8 mouse cellular contexts compared by ENCODE assay signal in the genomic region with DNA sequence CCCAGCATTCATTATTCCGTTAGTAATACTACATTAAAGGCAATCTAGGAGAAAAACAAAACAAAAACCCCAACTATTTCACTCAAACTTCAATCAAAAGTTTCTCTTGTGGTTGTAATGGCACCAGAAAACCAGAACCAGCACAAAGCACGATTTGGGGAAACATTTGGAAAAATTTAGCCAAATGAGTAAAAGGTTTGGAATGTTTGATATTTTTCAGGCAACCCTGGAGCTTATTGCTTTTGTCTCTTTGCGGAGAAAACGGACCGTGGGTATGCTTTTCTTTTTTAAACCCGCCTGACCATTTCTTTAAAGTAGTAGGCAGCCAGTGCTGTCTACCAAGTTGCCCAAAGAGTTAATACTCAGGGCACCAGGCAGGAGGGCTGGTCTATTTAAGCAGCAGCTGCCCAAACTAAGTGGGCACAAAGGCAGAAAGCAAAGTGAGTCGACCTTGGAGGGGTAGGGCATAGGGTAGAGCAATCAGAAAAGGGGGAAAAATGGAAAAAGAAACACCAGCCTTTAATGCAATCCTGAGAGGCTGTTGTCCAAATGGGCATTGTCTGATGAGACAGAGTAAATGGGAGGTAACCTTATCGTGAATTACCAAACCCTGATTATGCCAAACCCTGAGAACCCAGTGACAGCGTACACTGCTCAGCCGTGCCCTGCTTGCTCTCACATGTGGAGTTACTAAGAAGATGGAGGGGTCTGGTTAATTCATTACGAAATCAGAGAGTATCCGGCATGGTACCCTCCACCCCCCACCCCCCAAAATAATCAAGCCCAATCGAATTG.
A peak's percentile ranks its signal among the peaks of the same experiment; 100 is the strongest.
DNase-seq lines count a peak whose midpoint lies in the region; ATAC-seq and TF ChIP-seq lines count a peak whose summit lies in the region.

No protein-coding gene starts in this region.

- peak overlapping the region; percentile 72 for H3K4me3 ChIP-seq in lung, postnatal 0 days (ENCODE audit: low read depth, low read length)
- peak overlapping the region; percentile 56 for H3K4me3 ChIP-seq in forebrain, embryonic 16.5 days (replicated peaks; ENCODE audit: low read length)
- H3K4me3 ChIP-seq in liver, embryonic 11.5 days (ENCODE audit: low read depth, low read length): peak overlapping the region; percentile 52
- peak overlapping the region; percentile 69 for H3K4me3 ChIP-seq in stomach, embryonic 15.5 days (replicated peaks)

- H3K4me2 ChIP-seq in lung, postnatal 0 days (replicated peaks; ENCODE audit: low read depth, low read length): peak overlapping the region; percentile 72
- peak overlapping the region; percentile 91 for H3K4me2 ChIP-seq in forebrain, embryonic 16.5 days (ENCODE audit: low read length)
- H3K4me2 ChIP-seq in liver, embryonic 11.5 days: peak overlapping the region; percentile 64
- H3K4me2 ChIP-seq in stomach, embryonic 15.5 days: peak overlapping the region; percentile 64

- ATAC-seq in lung, postnatal 0 days: no peak
- ATAC-seq in forebrain, embryonic 16.5 days: peak; percentile 31; the same call in 1 of the 2 replicates
- ATAC-seq in liver, embryonic 11.5 days (replicated peaks; ENCODE audit: low FRiP score): no peak
- ATAC-seq in stomach, embryonic 15.5 days (ENCODE audit: insufficient read depth, low FRiP score, low read depth): no peak

- peak overlapping the region; percentile 76 for H3K9ac ChIP-seq in lung, postnatal 0 days (replicated peaks; ENCODE audit: low read depth)
- H3K9ac ChIP-seq in forebrain, embryonic 16.5 days (replicated peaks; ENCODE audit: low read depth, low read length): peak overlapping the region; percentile 31
- peak overlapping the region; percentile 58 for H3K9ac ChIP-seq in liver, embryonic 11.5 days (ENCODE audit: low read depth, low read length)
- peak overlapping the region; percentile 66; the same call in 1 of the 2 replicates for H3K9ac ChIP-seq in stomach, embryonic 15.5 days

- peak; percentile 58 for DNase-seq in lung, postnatal 0 days (ENCODE audit: low spot score)
- no peak for DNase-seq in lung, postnatal 36 days
- DNase-seq in liver, embryonic 11.5 days (ENCODE audit: low spot score): no peak
- no peak for DNase-seq in left cerebral cortex, adult 8-10 months (ENCODE audit: low spot score in 2 of 2)
- DNase-seq in gastrocnemius, postnatal 4 days (ENCODE audit: low spot score in 2 of 2): no peak
- DNase-seq in cerebellum, postnatal 14 days: no peak

- WGBS in lung, postnatal 0 days: 22% methylated on average over 13 of the region's 13 CpGs
- 23% methylated on average over 13 of the region's 13 CpGs for WGBS in forebrain, embryonic 16.5 days
- WGBS in liver, embryonic 11.5 days: 48% methylated on average over 13 of the region's 13 CpGs
- WGBS in stomach, embryonic 15.5 days: 24% methylated on average over 13 of the region's 13 CpGs

- H3K9me3 ChIP-seq in lung, postnatal 0 days (ENCODE audit: low read length): no peaks in the 10 kb centered on the region
- no peaks in the 10 kb centered on the region for H3K9me3 ChIP-seq in forebrain, embryonic 16.5 days (ENCODE audit: control insufficient read depth, low read length)
- H3K9me3 ChIP-seq in liver, embryonic 11.5 days (ENCODE audit: control insufficient read depth, low read length): no peaks in the 10 kb centered on the region
- no peaks in the 10 kb centered on the region for H3K9me3 ChIP-seq in stomach, embryonic 15.5 days

- TF ChIP-seq EP300 in lung, postnatal 0 days (IDR thresholded peaks at IDR 0.05): no peak

- peak overlapping the region; percentile 85 for H3K27ac ChIP-seq in lung, postnatal 0 days (ENCODE audit: low read length)
- H3K27ac ChIP-seq in forebrain, embryonic 16.5 days (ENCODE audit: low read length): no peak overlapping the region
- no peak overlapping the region; the same call in 1 of the 2 replicates for H3K27ac ChIP-seq in liver, embryonic 11.5 days (ENCODE audit: low read depth, low read length)
- H3K27ac ChIP-seq in stomach, embryonic 15.5 days: peak overlapping the region; percentile 87

- peaks cover 7% of the 10 kb centered on the region; the same call in 1 of the 2 replicates for H3K4me1 ChIP-seq in lung, postnatal 0 days (ENCODE audit: insufficient read depth, low read depth, low read length)
- peaks cover 20% of the 10 kb centered on the region for H3K4me1 ChIP-seq in forebrain, embryonic 16.5 days (replicated peaks; ENCODE audit: control insufficient read depth, insufficient read depth, low read length)
- peaks cover 6% of the 10 kb centered on the region; the same call in 1 of the 2 replicates for H3K4me1 ChIP-seq in liver, embryonic 11.5 days (replicated peaks; ENCODE audit: control insufficient read depth, insufficient read depth, low read length)
- peaks cover 22% of the 10 kb centered on the region for H3K4me1 ChIP-seq in stomach, embryonic 15.5 days

- no peaks in the 10 kb centered on the region for H3K27me3 ChIP-seq in lung, postnatal 0 days (replicated peaks; ENCODE audit: insufficient read depth, low read length)
- peaks cover 2% of the 10 kb centered on the region; the same call in 1 of the 2 replicates for H3K27me3 ChIP-seq in forebrain, embryonic 16.5 days (replicated peaks; ENCODE audit: control insufficient read depth, insufficient read depth, low read length)
- H3K27me3 ChIP-seq in liver, embryonic 11.5 days (replicated peaks; ENCODE audit: control insufficient read depth, insufficient read depth, low read length): no peaks in the 10 kb centered on the region
- no peaks in the 10 kb centered on the region for H3K27me3 ChIP-seq in stomach, embryonic 15.5 days (replicated peaks)

- H3K36me3 ChIP-seq in lung, postnatal 0 days (ENCODE audit: insufficient read depth, low read length): no peaks in the 10 kb centered on the region
- no peaks in the 10 kb centered on the region for H3K36me3 ChIP-seq in forebrain, embryonic 16.5 days (ENCODE audit: control insufficient read depth, insufficient read depth)
- no peaks in the 10 kb centered on the region for H3K36me3 ChIP-seq in liver, embryonic 11.5 days (ENCODE audit: control insufficient read depth, insufficient read depth, low read length)
- no peaks in the 10 kb centered on the region for H3K36me3 ChIP-seq in stomach, embryonic 15.5 days

- no peak for TF ChIP-seq CTCF in lung, postnatal 0 days (IDR thresholded peaks at IDR 0.05)

Comparison
In these comparisons a context has a peak if more than half of its experiments do, and no peak if none do; other contexts are left out.
1. H3K27ac ChIP-seq: peak in lung, postnatal 0 days (single experiment) and stomach, embryonic 15.5 days (single experiment); none in forebrain, embryonic 16.5 days (single experiment) and liver, embryonic 11.5 days (single experiment).
2. Peak in every context shown above with its lines, with median percentiles within 50 percentile points of each other: H3K4me2 ChIP-seq, H3K4me3 ChIP-seq and H3K9ac ChIP-seq.